Mouse (Mus musculus) lung, adult 2 months (tissue): ENCODE measurements around the gene Prr7.

Experiments
- CTCF ChIP-seq: fragments of 200-500 bp; IDR thresholded peaks from 2 replicates; pipeline ENCODE4 v1.5.1; 2011; ENCODE audit warnings: mild to moderate bottlenecking, low read length, control low read depth; ENCODE audit not compliant: insufficient read depth
- POLR2A ChIP-seq: fragments of 200-500 bp; IDR thresholded peaks from 2 replicates; pipeline ENCODE4 v1.6.1; 2011; ENCODE audit warnings: low read depth, mild to moderate bottlenecking, control low read depth, low read length, borderline replicate concordance; ENCODE audit errors: extremely low read depth

DNA sequence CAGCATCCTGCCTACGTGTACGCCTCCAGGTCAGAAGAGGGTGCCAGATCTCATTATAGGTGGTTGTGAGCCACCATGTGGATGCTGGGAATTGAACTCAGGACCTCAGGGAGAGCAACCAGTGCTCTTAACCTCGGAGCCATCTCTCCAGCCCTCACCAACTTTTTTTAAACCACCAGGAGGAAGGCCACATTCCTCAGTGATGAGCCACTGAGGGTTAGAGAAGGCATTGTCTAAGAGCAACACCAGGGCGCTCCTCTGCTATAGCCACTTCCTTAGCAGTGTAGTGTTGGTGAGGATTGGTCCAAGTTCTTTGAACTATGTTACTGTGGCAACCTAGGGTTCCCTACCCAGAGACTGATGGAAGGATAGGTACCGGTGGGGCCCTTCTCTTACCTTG lies 11.7 kb downstream of the Prr7 start:
- TF ChIP-seq POLR2A (no peak), CTCF (no peak)
